Mouse (Mus musculus) natural killer cell, adult 2 months (primary cell): ENCODE data around the gene Bid.

Experiments used
- DNase-seq, 2 experiments: peaks; one replicate each; pipeline ENCODE4 v3.0.0; 2022; ENCODE audit warnings: low spot score in 2 of 2

Gene Bid

DNA sequence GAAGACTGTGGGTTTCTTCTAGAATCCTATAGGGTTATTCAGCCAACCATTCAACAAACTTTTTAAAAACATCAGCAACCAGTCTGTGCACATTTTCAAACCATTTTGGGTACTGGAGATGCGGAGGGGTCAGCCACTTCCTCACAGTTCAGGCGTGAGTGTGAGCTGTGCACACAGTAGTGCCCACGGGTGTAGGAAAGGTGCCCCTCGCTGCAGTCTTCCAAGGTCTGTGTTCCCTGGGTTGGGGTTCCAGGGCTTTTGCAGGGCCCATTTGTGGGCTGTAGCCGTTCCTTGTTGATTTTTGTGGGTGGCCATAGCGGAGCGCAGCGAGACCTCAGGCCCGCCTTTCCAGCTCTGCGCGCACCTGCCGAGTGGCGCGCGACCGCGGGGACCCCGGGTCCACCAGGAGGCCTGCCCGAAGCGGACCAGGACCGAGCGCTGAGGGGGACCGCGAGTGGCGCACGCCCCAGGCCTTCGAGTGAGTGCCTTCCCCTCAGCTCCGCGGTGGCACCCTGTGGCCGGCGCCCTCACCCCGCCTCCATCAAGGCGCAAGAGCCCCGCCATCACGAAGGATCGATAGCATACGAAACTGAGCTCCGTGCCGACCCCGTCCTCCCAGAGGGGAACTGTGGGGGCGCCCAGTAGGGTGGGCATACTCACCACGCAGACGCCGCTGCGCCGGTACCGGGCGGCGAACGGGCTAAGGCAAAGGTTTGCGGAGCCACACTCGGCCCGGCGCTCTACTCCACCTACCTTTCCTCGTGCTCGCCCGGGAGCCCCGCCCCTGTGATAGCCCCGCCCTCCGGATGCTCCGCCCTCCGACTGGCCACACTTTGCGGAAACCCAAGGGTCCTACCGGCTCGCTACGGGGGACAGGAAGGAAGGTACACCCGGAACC is at the start of gene Bid:
Gene Bid (minus strand): TSS at position 780 of the 898 bp plus-strand sequence.
- peak; percentile 95 to 96 for DNase-seq

DNA sequence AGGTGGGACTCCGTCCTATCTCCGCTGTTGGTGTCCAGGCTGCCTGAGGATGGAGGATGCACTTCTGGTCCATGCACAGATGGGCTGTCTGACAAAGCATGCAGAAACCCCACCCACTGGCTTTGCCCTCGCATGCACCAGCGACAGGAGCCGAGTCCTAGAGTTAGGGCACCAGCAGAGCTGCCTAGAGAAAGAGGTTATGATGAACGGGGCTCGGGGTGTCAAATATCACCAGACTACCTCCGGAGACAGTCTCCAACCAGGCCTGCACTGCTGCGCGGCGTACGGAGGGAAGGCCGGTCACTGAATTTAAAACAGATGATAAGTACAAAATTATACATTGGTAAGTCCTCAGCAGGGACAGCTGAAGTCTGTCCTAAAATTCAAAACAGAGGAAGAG is 49.2 kb upstream of the Bid start:
- DNase-seq: no peak

DNA sequence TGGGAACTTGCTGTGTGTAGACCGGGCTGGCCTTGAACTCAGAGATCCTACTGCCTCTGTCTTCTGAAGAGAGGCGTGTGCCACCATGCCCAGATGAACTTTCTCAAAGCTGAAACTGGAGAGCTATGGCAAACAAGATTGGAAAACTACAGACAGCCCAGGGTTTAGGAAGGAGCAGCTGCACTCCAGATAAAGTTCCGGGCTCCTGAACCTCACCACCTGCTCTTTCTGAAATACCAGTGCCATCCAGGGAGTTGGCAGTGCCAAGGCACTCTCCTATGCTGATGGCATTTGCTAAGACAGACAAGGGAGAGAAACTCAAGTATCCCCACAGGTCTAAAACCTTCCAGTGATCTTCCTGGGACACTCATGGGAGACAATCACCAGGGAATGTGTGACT is 47.5 kb upstream of the Bid start:
- DNase-seq: no peak

DNA sequence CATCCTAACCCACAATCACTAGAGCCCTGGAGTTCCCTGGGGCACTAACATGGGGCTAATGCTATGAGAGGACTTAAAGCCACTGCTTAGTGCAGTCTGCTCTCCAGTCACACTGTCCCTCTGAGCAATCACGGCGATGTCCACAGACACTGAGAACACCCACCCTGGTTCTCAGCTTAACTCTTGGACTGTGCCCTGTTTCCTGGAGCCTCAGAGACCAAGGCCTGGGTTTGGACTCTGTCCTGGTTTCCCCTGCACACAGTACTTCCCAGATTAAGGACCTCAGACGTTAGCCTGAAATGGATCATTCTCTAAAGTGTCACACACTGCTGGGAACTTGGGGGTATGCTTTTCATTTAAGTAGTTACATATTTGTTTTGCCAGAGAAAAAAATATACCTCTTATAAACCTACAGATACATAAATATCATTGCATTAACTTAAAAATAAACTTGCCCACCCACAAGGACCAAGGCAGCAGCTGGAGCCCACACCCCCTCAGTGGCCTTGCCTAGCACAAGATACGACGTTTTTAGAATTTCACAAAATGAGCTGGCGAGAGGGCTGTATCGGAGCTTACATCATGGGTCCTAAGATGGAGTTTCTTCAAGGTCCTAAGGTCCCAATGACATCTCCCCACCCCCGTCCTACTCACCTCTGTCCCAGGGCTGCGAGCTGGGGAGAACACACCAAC is 43.8 kb upstream of the Bid start:
- no peak for DNase-seq

DNA sequence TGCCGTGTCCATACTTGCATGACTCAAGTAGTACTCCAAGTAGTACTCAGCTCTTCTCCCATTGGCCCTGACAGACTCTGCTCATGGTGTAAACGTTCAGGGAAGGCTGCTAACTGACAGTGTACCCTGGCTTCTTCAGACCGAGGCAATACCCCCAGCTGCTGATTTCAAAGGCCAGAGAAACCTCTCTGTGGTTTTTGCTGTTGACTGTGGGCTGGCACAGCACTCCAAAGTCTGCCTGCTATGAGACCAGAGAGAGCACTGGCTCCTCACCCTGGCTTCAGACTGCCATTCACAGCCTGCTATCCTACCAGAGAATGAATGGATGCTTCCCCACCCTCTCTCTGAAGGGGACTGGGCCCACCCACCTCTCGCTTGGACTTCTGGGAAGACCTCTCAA is 40.7 kb upstream of the Bid start:
- no peak for DNase-seq

DNA sequence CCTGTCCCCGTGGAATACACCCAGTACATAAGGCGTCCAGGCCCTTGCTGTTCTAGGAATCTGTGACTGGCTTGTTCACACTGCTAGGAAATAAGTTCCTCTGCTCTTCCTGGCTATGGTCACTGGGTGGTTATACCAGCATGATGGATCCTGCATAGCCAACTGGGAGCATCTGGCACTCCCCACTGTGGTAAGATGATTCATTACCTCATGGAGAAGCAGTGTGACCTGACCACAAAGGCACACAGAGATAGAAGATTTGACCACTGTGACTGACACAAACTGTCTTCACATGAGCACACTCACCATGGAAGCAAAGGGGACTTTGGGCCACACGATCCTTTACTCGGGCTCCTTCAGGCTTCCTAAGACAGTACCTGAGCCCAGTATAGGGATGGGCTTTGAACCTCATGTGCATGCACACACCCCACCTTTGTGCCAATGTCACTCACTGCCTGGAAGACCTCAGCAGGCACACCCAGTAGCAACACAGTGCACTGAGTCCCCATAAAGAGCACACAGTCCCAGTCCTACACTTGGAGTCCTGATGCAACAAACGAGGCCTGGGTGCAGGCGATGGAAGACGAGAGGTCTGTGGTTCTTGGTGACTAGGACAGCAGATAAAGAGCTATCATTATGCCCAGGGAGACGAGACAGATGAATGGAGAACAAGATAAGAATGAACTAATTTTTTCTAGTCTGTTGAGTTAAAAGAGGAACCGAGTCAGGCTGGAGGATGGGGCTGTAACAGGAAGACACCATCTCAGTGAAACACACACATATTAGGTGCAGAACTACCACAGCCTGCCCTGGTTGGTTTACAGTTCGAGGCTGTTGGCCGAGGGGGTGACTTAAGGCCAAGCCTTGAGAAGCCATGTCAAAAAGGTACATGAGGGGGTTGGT is 39.9 kb upstream of the Bid start:
- DNase-seq: peak; percentile 9 to 44

DNA sequence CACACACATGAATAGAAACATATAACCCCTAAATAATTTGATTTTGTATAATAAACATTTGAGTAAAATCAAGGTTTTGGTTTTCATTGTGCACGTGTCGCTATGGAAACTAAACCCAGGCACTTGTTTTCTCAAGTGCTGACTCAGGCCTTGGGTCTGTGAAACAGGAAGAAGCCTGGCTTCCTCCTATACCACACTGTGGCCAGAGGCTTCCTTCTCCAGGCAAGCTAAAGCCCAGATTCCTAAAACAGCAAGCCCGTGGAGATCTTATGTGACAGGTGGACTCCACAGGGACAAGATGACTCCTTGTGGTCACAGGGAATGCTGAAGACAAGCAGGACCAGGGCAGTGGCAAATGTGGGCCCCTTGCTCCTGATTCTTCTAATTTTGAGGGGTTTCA is 38.6 kb upstream of the Bid start:
- peak; percentile 25 to 27 for DNase-seq

DNA sequence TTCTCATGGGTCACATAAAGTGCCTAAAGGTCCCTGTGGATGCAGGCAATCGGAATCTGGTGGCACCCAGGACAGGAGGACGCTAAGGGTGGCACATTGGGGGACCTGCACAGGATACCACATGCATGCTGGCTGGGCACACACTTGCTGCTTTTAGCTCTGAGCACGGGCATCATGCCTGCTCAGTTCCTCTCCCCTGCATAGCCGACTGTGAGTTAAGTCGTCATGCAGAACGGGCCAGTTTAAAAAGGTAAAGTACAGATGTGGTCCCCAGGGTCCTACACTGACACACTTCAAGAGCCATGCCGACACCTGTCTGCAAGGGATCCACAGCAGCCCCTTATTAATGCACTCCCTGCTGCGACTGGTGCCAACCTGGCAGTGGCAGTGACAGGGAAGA is 37.6 kb upstream of the Bid start:
- DNase-seq: peak in 1 of 2 experiments; percentile 38

DNA sequence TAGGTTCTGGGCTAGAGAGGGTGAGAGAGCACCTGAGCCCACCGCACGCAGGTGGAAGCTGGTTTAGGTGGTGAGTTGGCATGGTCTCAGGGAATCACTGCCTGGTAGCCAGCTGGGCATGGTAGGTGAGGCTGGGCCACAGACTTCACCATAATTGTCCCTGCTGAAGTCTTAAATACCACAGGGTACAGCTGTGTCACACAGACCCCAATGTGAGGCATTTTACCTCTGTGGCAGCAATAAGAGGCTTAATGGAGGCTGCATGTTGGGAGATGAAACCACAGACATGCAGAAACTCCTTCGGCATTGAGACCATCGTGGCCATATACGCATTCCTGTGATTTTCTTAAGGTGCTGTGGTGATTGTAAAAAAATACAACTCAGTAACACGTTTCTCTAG is 35.8 kb upstream of the Bid start:
- no peak for DNase-seq

DNA sequence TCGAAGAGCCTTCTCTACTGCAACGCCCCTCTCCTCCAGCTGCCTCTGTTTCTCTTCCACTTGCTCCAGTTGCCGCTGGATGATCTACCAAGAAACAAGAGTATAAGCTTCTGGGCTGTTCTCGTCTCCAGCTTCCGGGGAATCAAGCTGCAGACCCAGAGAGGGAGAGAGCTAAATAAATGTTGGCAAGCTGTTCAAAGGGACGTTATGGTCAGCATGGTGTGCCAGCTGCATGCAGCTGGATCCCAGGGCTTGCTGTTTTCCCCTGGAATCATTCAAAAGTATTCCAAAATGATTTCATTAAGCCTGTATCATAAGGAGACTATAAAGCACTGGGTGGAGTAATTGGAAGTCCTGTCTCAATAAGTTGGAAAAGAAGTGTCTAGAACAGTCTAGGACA is 34.7 kb upstream of the Bid start:
- no peak for DNase-seq

DNA sequence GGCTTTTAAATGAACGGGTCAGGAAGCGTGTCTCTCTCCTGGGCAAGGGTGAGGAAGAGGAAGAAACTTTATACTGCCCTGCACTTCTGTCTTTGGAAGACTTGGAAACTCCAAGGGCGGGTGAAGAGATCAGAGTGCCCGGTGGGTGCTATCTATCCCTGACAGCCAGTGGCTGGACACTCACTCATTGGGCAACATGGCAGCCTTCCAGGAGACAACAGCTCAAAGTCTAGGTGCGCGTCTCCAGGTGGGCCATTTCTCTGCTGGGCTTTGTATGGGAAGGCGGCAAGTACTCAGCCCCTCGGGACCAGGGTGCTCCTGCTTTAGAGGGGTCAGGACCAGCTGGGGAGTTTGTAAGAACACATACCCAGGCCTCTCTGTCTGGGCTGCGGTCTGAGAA is 28.9 kb upstream of the Bid start:
- no peak for DNase-seq

DNA sequence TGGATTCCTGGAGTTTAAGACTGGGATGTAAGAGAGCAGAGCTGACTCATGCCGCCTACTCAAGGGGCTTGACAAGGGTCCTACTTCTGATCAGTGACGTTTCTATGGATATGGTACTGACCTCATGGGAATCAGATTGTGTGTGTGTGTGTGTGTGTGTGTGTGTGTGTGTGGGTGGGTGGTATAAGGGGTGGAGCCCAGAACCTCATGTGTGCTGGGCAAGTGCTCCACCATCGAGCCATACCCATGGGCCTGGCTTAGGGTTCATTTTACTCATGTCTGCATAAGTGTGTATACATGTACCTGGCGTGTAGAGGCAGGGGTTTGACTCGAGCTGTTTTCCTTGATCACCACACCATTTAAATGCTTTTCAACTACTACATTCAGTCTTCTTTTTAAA is 27.3 kb upstream of the Bid start:
- DNase-seq: no peak

DNA sequence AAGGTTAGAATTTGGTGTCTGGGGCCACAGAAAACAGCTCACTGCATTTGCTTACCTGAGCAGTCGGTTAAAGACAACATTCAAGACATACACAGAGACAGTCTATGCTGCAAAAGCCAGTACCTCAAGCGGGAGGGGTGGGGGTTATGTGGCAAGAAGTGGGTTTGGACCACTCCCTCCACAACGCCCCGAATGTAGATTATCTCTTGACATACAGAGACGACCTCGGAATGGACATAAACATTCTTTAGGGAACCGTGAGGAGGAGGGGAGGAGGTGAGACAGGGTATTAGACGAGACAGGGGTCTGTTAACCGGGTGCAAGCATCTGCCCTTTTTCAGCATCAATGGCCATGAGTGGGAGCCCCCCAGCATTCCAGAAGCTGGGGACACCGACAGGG is 26.9 kb upstream of the Bid start:
- DNase-seq: no peak

DNA sequence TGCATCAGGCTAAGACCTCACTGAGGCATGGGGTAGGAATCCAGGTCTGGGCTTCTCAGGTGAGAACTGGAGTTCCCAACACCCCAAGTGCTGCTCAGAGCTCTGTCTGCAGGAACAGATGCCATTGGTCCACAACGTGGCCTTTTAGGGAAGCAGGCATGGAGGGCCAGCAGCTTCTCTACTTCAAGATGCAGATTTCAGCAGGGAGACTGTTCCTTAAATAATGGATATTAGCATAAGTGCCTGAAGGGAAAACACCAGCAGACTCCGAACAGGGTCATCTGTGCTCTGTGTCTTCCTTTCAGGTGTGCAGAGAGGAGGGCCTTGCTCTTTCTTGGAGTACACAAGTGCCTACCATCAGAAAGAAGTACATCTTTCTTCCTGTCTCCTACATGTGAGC is 26.4 kb upstream of the Bid start:
- DNase-seq: no peak

DNA sequence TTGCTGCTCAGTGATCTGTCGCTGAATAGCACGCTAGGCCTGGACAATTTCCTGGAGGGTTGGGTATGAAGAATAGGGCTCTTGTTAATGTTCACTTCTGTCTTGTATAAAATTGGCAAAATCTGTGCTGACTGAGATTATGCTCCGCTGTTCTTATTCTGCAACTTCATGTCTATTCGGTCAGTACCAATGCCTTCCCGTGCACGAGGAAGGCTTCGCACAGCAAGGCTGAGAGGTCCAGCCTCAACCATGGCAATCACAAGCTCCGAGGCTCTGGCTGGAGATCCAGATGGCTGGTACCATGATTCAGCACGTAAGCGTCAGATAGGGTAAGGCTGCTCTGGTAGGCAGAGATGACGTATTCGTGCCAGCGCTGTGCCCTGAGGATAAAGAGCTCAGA is 24.9 kb upstream of the Bid start:
- DNase-seq: no peak

DNA sequence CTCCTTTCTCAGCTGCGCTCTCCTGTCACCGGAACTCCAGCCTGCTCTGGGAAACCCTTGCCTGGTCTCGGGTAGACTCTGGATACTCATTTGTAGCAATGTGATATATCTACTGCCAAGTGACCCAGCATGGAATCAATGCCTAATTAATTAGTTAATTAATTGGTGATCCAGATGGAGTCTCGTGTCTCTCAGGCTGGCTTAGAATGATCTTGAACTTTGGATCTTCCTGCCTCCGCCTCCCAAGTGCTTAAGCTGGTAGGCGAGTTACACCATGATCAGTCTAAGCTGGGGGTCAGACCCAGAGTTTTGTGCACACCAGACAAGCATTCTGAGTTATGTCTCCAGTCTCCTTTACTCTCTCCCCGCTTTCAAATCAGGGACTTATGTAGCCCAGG is 24.4 kb upstream of the Bid start:
- DNase-seq: no peak

DNA sequence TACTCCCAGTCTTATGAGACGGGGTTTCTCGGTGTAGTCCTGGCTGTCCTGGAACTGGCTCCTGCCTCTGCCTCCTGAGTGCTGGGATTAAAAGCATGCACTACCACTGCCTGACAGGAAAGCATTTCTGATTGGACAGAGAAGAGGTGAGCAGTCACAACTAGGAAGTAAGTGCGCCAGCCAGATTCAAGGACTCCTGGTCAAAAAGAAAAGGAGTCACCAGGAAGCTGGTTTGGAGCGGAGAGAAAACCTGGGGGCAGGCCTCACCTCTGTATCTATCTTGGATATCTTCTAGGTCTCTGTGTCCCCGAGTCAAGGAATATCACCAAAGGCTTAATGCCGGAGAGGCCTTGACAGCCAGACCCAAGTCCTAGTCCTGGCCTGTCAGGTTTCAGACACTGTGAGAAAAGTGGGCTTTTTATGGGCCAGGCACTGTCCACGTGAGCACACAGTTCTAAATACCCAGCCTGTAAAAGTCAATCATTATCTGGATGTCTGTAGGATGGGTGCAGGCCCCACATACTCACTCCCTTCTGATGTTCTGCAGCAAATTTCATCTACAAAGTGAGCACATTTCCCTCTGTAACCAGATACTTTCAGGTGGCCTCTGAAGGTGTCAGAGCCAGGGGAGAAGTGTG is 23.9 kb upstream of the Bid start:
- DNase-seq: no peak

DNA sequence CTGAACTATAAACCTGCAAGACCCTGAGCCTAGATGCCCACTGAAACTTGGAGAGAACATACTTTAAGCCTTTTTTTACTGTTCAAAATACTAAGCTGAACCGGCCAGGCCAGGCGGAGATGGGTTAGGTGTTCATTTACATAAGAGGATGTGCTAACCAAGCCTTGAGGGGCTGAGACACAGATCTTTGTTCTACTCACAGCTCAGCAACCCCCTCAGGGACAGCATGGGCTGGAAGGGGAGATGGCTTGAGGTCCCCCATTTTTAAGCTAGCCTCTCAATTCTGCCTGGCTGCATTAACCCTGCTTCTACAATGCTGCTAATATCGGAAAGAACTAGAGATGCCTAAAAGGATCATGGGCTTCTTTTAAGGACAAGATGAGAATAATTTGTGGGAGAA is 23.1 kb upstream of the Bid start:
- DNase-seq: no peak

DNA sequence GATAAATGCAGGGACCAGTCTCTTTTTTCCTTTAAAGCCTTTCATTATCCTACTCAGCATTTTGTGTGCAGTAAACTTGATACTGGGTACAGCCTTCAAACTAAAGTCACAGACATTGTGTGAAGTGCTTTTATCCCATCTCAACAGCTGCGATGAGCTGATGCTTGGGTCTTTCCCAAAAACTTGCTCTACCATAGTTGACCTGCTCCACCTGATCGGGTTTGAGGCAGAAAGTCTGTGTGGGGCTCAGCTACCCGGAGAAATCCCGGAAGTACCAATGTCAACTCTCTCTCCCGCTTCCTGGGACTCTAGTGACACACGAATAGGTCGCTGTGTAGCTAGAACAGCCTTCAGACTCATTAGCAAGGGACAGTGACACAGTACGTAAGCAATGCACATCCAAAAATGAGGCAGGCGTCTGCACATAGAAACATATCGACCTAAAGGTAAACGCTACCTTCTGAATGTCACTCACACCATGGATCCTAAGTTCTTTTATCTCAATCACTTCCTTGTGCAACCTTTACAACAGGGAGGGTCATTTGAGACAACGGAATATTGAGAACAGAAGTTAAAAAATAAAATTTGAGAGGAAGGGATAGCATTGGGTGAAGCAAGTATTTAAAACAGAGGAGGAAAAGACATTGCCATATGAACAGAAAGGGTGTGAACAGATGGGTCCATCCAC is 22.3 kb upstream of the Bid start:
- no peak for DNase-seq

DNA sequence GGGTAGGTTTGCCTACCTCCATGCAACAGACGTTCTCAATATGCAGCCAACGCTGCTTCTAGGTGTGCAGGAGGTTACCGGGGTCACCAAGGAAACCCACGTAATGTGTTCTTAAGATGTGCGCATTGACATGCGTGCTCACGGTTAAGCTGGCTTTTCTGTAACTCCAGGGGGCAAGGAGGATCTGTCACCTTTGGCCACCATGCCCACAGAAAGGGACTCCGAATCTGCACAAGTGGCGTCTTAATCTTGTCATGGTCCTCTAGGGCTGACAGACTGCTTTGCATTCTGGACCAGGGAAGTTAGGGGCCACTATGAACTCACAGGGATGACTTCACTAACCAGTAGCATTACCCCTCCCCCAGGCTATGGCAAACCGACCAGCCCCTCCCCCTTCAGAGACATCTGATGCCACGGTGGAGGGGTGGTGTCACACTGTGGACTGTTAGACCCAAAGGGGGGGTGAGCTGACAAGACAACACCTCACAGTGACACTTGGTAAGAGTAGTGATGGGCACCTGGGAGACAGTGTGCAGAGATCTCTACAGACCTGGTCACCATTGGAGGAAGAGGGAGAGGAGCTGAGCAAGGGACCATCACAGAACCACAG is 21.5 kb upstream of the Bid start:
- no peak for DNase-seq

DNA sequence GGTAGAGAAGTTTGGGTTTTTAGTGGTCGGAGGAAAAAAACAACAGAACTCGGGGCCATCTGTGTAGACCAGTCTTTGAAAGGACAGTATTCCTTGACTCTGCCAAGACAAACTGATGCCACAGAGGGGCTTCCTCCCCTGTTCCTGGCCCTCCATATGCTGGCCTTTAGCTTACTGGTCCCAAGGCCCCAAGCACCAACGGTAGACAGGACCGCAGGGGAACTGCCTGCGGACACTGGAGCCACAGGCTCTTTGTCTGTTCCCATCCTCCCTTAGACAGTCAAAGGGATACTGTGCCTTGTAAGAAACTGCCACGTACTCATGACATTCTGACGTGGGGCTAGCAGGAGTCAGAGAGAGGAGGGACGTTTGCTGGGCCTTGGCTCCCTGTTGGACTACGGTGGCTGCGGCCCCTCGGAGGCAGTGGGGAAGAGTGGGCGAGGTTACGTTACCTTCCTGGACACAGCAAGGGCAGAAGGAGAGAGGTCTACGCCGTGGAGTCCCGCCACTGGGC is 20.5 kb upstream of the Bid start:
- DNase-seq: no peak
